Mouse (Mus musculus) liver, embryonic 14.5 days (tissue): ENCODE measurements around the gene Cyb561a3.

ENCODE experiments used
- CTCF ChIP-seq: IDR thresholded peaks from 2 replicates; pipeline ENCODE4 v1.5.1; 2016; ENCODE audit warnings: antibody characterized with exemption, low read depth, control low read depth
- EP300 ChIP-seq: IDR thresholded peaks from 2 replicates; pipeline ENCODE4 v1.6.1; 2016; ENCODE audit warnings: antibody characterized with exemption, low read depth

- TF ChIP-seq CTCF (no peak), EP300 (no peak)
Observed at GRCm38 (mm10) chr19:10589127-10589857, 12.3 kb downstream of the Cyb561a3 start.
